Mouse (Mus musculus) large intestine, adult 2 months (tissue): ENCODE results near the gene P2ry2. TPM values are rescaled to one million over a fixed set of nuclear protein-coding genes. Genes with fewer than 3 reads are reported as not detected.

ENCODE experiments used
- DNase-seq: peaks from one replicate; pipeline ENCODE4 v3.0.0-alpha.2; 2012; ENCODE audit warnings: low read depth, low spot score
- WGBS: fragments of 180-500 bp; shearing (Covaris S2); methylation state at CpG from one replicate; pipeline ENCODE4 v1.1.7; 2018; 5-methylcytosine and 5-hydroxymethylcytosine counted together
- polyA plus RNA-seq: library from polyadenylated mRNA; depleted of rRNA; stranded (reverse); fragments of >200 nt; gene quantifications from 2 replicates; pipeline ENCODE4 v1.2.3, GENCODE M21; 2012; rRNA removed

The P2ry2 gene
- 17.6 and 25.9 TPM in 2 replicates for polyA plus RNA-seq

GRCm38 (mm10) chr7:101012541-101012940, at the start of gene P2ry2:
P2ry2 (minus strand) TSS chr7:101012866.
- 81% methylated on average over 4 of the region's 4 CpGs for WGBS
- no peak for DNase-seq

- no peak for DNase-seq
- WGBS, result 56% methylated on average over 6 of the region's 6 CpGs
Observed at GRCm38 (mm10) chr7:101062246-101062645, 49.6 kb upstream of the P2ry2 start.

- 10% methylated on average over 17 of the region's 17 CpGs for WGBS
- no peak for DNase-seq
Observed at GRCm38 (mm10) chr7:101061381-101061780, 48.7 kb upstream of the P2ry2 start.

GRCm38 (mm10) chr7:101060476-101060875, 47.8 kb upstream of the P2ry2 start:
- WGBS, result 66% methylated on average over 5 of the region's 5 CpGs
- DNase-seq, result no peak

GRCm38 (mm10) chr7:101059188-101059587, 46.5 kb upstream of the P2ry2 start:
- DNase-seq, result no peak
- 85% methylated on average over 5 of the region's 5 CpGs for WGBS

- WGBS, result 61% methylated on average over 4 of the region's 4 CpGs
- DNase-seq, result no peak
Observed at GRCm38 (mm10) chr7:101057309-101057708, 44.6 kb upstream of the P2ry2 start.

- WGBS, result 83% methylated on average over 2 of the region's 2 CpGs
- no peak for DNase-seq
Observed at GRCm38 (mm10) chr7:101053136-101053535, 40.5 kb upstream of the P2ry2 start.

GRCm38 (mm10) chr7:101051551-101052221, 39.0 kb upstream of the P2ry2 start:
- no peak for DNase-seq
- WGBS, result 21% methylated on average over 11 of the region's 11 CpGs

GRCm38 (mm10) chr7:101050724-101051550, 38.3 kb upstream of the P2ry2 start:
- 59% methylated on average over 13 of the region's 13 CpGs for WGBS
- DNase-seq, result no peak

GRCm38 (mm10) chr7:101049326-101050087, 36.8 kb upstream of the P2ry2 start:
- WGBS, result 75% methylated on average over 7 of the region's 7 CpGs
- DNase-seq, result no peak

- WGBS, result 85% methylated on average over 5 of the region's 5 CpGs
- no peak for DNase-seq
Observed at GRCm38 (mm10) chr7:101048247-101048646, 35.6 kb upstream of the P2ry2 start.

- DNase-seq, result no peak
- 68% methylated on average over 8 of the region's 8 CpGs for WGBS
Observed at GRCm38 (mm10) chr7:101043846-101044541, 31.3 kb upstream of the P2ry2 start.

- no peak for DNase-seq
- 26% methylated on average over 5 of the region's 5 CpGs for WGBS
Observed at GRCm38 (mm10) chr7:101041977-101042749, 29.5 kb upstream of the P2ry2 start.

- peak; percentile 77 for DNase-seq
- 23% methylated on average over 2 of the region's 2 CpGs for WGBS
Observed at GRCm38 (mm10) chr7:101041544-101041943, 28.9 kb upstream of the P2ry2 start.

GRCm38 (mm10) chr7:101033371-101033770, 20.7 kb upstream of the P2ry2 start:
- WGBS, result 95% methylated on average over 2 of the region's 2 CpGs
- DNase-seq, result no peak

- no peak for DNase-seq
- 48% methylated on average over 8 of the region's 8 CpGs for WGBS
Observed at GRCm38 (mm10) chr7:101031234-101031633, 18.6 kb upstream of the P2ry2 start.

GRCm38 (mm10) chr7:101030756-101031155, 18.1 kb upstream of the P2ry2 start:
- no peak for DNase-seq

GRCm38 (mm10) chr7:101029446-101029845, 16.8 kb upstream of the P2ry2 start:
- 28% methylated on average over 6 of the region's 6 CpGs for WGBS

GRCm38 (mm10) chr7:101028991-101029390, 16.3 kb upstream of the P2ry2 start:
- no peak for DNase-seq
- WGBS, result 83% methylated on average over 9 of the region's 9 CpGs

More at GRCm38 (mm10) chr7:101029446-101029845, 16.8 kb upstream of the P2ry2 start:
- no peak for DNase-seq
